In genomic region chr1:180303600-180303999, GRCm38 (mm10) we compare ENCODE assay signal across 15 mouse cellular contexts. TPM values are rescaled to one million over a fixed set of nuclear protein-coding genes. Genes with fewer than 3 reads are reported as not detected.
DNase-seq lines count a peak whose midpoint lies in the region; ATAC-seq and TF ChIP-seq lines count a peak whose summit lies in the region.
"Had no signal": no experiment of that assay in that cellular context is flagged by ENCODE, and none has a peak within 500 bp of the region (broad histone marks: within the 10 kb centered on the region; RNA-seq: fewer than 3 reads in every experiment).

No protein-coding gene starts in this region.

- H3K4me3 ChIP-seq in heart, postnatal 0 days (ENCODE audit: low read depth, low read length): no peak overlapping the region
- H3K4me3 ChIP-seq in neural tube, embryonic 12.5 days: no peak overlapping the region
- no peak overlapping the region for H3K4me3 ChIP-seq in liver, embryonic 11.5 days (ENCODE audit: low read depth, low read length)
- H3K4me3 ChIP-seq: hindbrain, embryonic 15.5 days; limb, embryonic 12.5 days had no signal

- intact Hi-C loops in heart, postnatal 14 days (cut with DNase I): no loop called here

- peaks cover 15% of the 10 kb centered on the region; the same call in 1 of the 2 replicates for H3K4me1 ChIP-seq in heart, postnatal 0 days (ENCODE audit: control insufficient read depth, insufficient read depth)
- peaks cover 9% of the 10 kb centered on the region for H3K4me1 ChIP-seq in neural tube, embryonic 12.5 days
- H3K4me1 ChIP-seq in liver, embryonic 11.5 days (replicated peaks; ENCODE audit: control insufficient read depth, insufficient read depth, low read length): peaks cover 24% of the 10 kb centered on the region

- no peak overlapping the region for H3K9ac ChIP-seq in heart, postnatal 0 days (replicated peaks; ENCODE audit: low read depth, low read length)
- no peak overlapping the region for H3K9ac ChIP-seq in neural tube, embryonic 12.5 days
- no peak overlapping the region for H3K9ac ChIP-seq in liver, embryonic 11.5 days (ENCODE audit: low read depth, low read length)
- H3K9ac ChIP-seq: forebrain, postnatal 0 days; hindbrain, embryonic 15.5 days; limb, embryonic 12.5 days had no signal

- no peak for TF ChIP-seq CTCF in heart, postnatal 0 days (IDR thresholded peaks at IDR 0.05; ENCODE audit: low read depth)

- H3K27ac ChIP-seq in heart, postnatal 0 days (ENCODE audit: low read depth): peak overlapping the region; percentile 73
- no peak overlapping the region for H3K27ac ChIP-seq in neural tube, embryonic 12.5 days
- H3K27ac ChIP-seq in liver, embryonic 11.5 days (ENCODE audit: low read depth, low read length): 0 out of 2 replicates have a peak overlapping the region, but pooled peaks have one; percentile 36
- H3K27ac ChIP-seq: hindbrain, embryonic 15.5 days; limb, embryonic 12.5 days had no signal

- no peaks in the 10 kb centered on the region for H3K36me3 ChIP-seq in heart, postnatal 0 days (replicated peaks; ENCODE audit: control insufficient read depth, insufficient read depth, low read length)
- H3K36me3 ChIP-seq in neural tube, embryonic 12.5 days: no peaks in the 10 kb centered on the region
- no peaks in the 10 kb centered on the region for H3K36me3 ChIP-seq in liver, embryonic 11.5 days (ENCODE audit: control insufficient read depth, insufficient read depth, low read length)
- H3K36me3 ChIP-seq: hindbrain, embryonic 15.5 days; limb, embryonic 12.5 days had no signal

- ATAC-seq in heart, postnatal 0 days (ENCODE audit: insufficient read depth, low read depth): no peak
- ATAC-seq in neural tube, embryonic 12.5 days (ENCODE audit: low FRiP score, low read depth): 0 out of 2 replicates have a peak, but pooled peaks have one; percentile 50
- ATAC-seq in liver, embryonic 11.5 days (replicated peaks; ENCODE audit: low FRiP score): no peak
- ATAC-seq: forebrain, postnatal 0 days; midbrain, embryonic 16.5 days had no signal

- no peak overlapping the region for H3K4me2 ChIP-seq in heart, postnatal 0 days (ENCODE audit: low read depth, low read length)
- H3K4me2 ChIP-seq in neural tube, embryonic 12.5 days (replicated peaks): no peak overlapping the region
- H3K4me2 ChIP-seq in liver, embryonic 11.5 days: no peak overlapping the region
- H3K4me2 ChIP-seq: hindbrain, embryonic 15.5 days; limb, embryonic 12.5 days had no signal

- DNase-seq in heart, postnatal 0 days (ENCODE audit: low spot score): no peak
- no peak for DNase-seq in heart, postnatal 14 days
- DNase-seq in neural tube, embryonic 10.5 days (ENCODE audit: extremely low spot score, low spot score): no peak
- no peak for DNase-seq in liver, embryonic 11.5 days (ENCODE audit: low spot score)
- DNase-seq in adrenal gland, adult (ENCODE audit: inconsistent age in 2 of 2, low spot score in 1 of 2): no peak
- no peak for DNase-seq in thymus, postnatal 4 days
- DNase-seq: adrenal gland, postnatal 14 days; forebrain, postnatal 0 days; gastrocnemius, postnatal 36 days; kidney, postnatal 25 days; layer of hippocampus, postnatal 36 days had no signal

- no peaks in the 10 kb centered on the region for H3K27me3 ChIP-seq in heart, postnatal 0 days (ENCODE audit: control insufficient read depth, insufficient read depth, low read length)
- H3K27me3 ChIP-seq in neural tube, embryonic 12.5 days (replicated peaks): no peaks in the 10 kb centered on the region
- H3K27me3 ChIP-seq in liver, embryonic 11.5 days (replicated peaks; ENCODE audit: control insufficient read depth, insufficient read depth, low read length): no peaks in the 10 kb centered on the region
- H3K27me3 ChIP-seq: hindbrain, embryonic 15.5 days; limb, embryonic 12.5 days had no signal

- no peaks in the 10 kb centered on the region for H3K9me3 ChIP-seq in heart, postnatal 0 days (replicated peaks; ENCODE audit: control insufficient read depth, low read length)
- H3K9me3 ChIP-seq in neural tube, embryonic 12.5 days: no peaks in the 10 kb centered on the region
- H3K9me3 ChIP-seq in liver, embryonic 11.5 days (ENCODE audit: control insufficient read depth, low read length): no peaks in the 10 kb centered on the region
- H3K9me3 ChIP-seq: hindbrain, embryonic 15.5 days; limb, embryonic 12.5 days had no signal

- WGBS in heart, postnatal 0 days: 70% methylated on average over 5 of the region's 5 CpGs
- 26% methylated on average over 5 of the region's 5 CpGs for WGBS in neural tube, embryonic 12.5 days
- 74% methylated on average over 5 of the region's 5 CpGs for WGBS in liver, embryonic 11.5 days

- TF ChIP-seq EP300 in heart, postnatal 0 days (IDR thresholded peaks at IDR 0.05; ENCODE audit: low read depth): no peak

RNA-seq across cellular contexts. Expression of gene Itpkb, which starts 26.7 kb away (rescaled TPM):
- total RNA-seq in heart, postnatal 0 days (2014; rRNA removed; ENCODE audit: low replicate concordance): 21.7 and 24.9 TPM in 2 replicates
- 5.1 and 5.4 TPM in 2 replicates for polyA plus RNA-seq in heart, postnatal 0 days (2015; fragmentation: Nextera tagmentation; extraction: Ambion mirVana)
- 10 to 100 TPM; 76.8 to 79.6 TPM for total RNA-seq in heart, postnatal 14 days (2021)
- 5.4 and 5.5 TPM in 2 replicates for polyA plus RNA-seq in neural tube, embryonic 12.5 days (2016; fragmentation: Nextera tagmentation; extraction: Ambion mirVana)
- 4.1 and 4.3 TPM in 2 replicates for polyA plus RNA-seq in liver, embryonic 11.5 days (2014; fragmentation: Nextera tagmentation; extraction: Ambion mirVana)

RNA-seq across cellular contexts. Expression of gene Psen2, which starts 40.4 kb away (rescaled TPM):
- total RNA-seq in heart, postnatal 0 days (2014; rRNA removed; ENCODE audit: low replicate concordance): 30.8 and 33.3 TPM in 2 replicates
- 15.2 and 16.4 TPM in 2 replicates for polyA plus RNA-seq in heart, postnatal 0 days (2015; fragmentation: Nextera tagmentation; extraction: Ambion mirVana)
- total RNA-seq in heart, postnatal 14 days (2021): 10 to 100 TPM; 12.0 to 13.0 TPM
- polyA plus RNA-seq in neural tube, embryonic 12.5 days (2016; fragmentation: Nextera tagmentation; extraction: Ambion mirVana): 8.0 and 9.5 TPM in 2 replicates
- 30.9 and 31.3 TPM in 2 replicates for polyA plus RNA-seq in liver, embryonic 11.5 days (2014; fragmentation: Nextera tagmentation; extraction: Ambion mirVana)
